ENCODE assay signal across 8 mouse cellular contexts in genomic region chr9:78442579-78443392, GRCm38 (mm10). TPM values are rescaled to one million over a fixed set of nuclear protein-coding genes. Genes with fewer than 3 reads are reported as not detected.
A peak's percentile ranks its signal among the peaks of the same experiment; 100 is the strongest.
DNase-seq lines count a peak whose midpoint lies in the region; ATAC-seq lines count a peak whose summit lies in the region.

Gene Cgas (minus strand): TSS chr9:78443237.

- WGBS in forebrain, embryonic 15.5 days = under 1% methylated on average over 81 of the region's 81 CpGs

- peak within 1 kb of the TSS; percentile 40 for H3K9ac ChIP-seq in forebrain, embryonic 15.5 days (replicated peaks)

- peak within 1 kb of the TSS; percentile 71 for H3K4me2 ChIP-seq in forebrain, embryonic 15.5 days (replicated peaks)

- peak; percentile 60 for ATAC-seq in forebrain, embryonic 15.5 days (replicated peaks)

- H3K36me3 ChIP-seq in forebrain, embryonic 15.5 days = no peaks in the 10 kb centered on the region

- peak within 1 kb of the TSS; percentile 43 for H3K4me3 ChIP-seq in forebrain, embryonic 15.5 days

- H3K27me3 ChIP-seq in forebrain, embryonic 15.5 days = peaks cover 66% of the 10 kb centered on the region

- no peak within 1 kb of the TSS for H3K27ac ChIP-seq in forebrain, embryonic 15.5 days (replicated peaks)

- H3K9me3 ChIP-seq in forebrain, embryonic 15.5 days = no peaks in the 10 kb centered on the region

- DNase-seq in CD4-positive, CD25-positive, alpha-beta regulatory T cell, adult 2 months (ENCODE audit: low read depth, low spot score) = peak; percentile 75
- peak; percentile 63 for DNase-seq in adrenal gland, postnatal 10 days
- peak; percentile 62 for DNase-seq in heart, postnatal 4 days
- DNase-seq in layer of hippocampus, postnatal 14 days (ENCODE audit: low spot score in 2 of 2) = peak; percentile 11 to 19
- DNase-seq in lung, postnatal 4 days = peak; percentile 78 to 83
- peak; percentile 40 for DNase-seq in retina, embryonic 14.5 days (ENCODE audit: low spot score)
- peak; percentile 52 for DNase-seq in urinary bladder, postnatal 25 days (ENCODE audit: low spot score)

- H3K4me1 ChIP-seq in forebrain, embryonic 15.5 days = peaks cover 18% of the 10 kb centered on the region

RNA-seq across cellular contexts. Expression of gene Cgas, which starts in this region (rescaled TPM):
- total RNA-seq in adrenal gland, postnatal 10 days (2021) = 1 to 10 TPM; 1.3 to 1.8 TPM
- polyA plus RNA-seq in forebrain, embryonic 15.5 days (2015; fragmentation: Nextera tagmentation; extraction: Ambion mirVana) = 0.50 TPM in 2 replicates
- 1 to 10 TPM; 1.7 to 2.0 TPM for total RNA-seq in heart, postnatal 4 days (2021)
- 1 to 10 TPM in 1 of 2 experiments, under 1 TPM in 1; 0.81 to 1.1 TPM for total RNA-seq in layer of hippocampus, postnatal 14 days (2021)

Comparison
In these comparisons a context has a peak if more than half of its experiments do, and no peak if none do; other contexts are left out.
1. Peak in ATAC-seq, H3K4me3 ChIP-seq, H3K9ac ChIP-seq and H3K4me2 ChIP-seq in forebrain, embryonic 15.5 days; RNA of the gene not detected or under 1 TPM.
2. DNase-seq: peak in every context shown above with its lines; median percentile 80 in lung, postnatal 4 days; 75 in CD4-positive, CD25-positive, alpha-beta regulatory T cell, adult 2 months; 63 in adrenal gland, postnatal 10 days; 62 in heart, postnatal 4 days; 52 in urinary bladder, postnatal 25 days; 40 in retina, embryonic 14.5 days; 15 in layer of hippocampus, postnatal 14 days.